Comparison of ENCODE assay signal across 8 mouse cellular contexts in the genomic region with DNA sequence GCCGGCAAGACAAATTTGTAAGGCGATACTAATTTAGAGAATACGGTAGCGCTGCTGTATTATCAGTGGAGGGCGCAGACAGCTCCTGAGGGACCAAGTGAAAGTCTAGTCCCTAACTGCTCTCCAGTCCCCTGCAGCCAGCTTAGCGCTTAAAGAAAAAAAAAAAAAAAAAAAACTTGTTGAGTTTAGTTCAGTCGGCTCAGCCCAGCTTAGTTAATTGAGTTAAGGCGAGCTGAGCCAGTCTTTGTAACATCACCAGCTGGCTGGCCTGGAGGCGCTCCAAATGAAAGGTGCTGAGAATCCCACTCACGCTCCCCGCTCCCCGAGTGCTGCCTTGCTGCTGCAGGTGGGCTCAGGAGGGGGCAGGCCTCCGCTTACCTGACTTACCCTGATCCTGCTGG.
DNase-seq lines count a peak whose midpoint lies in the region; ATAC-seq and TF ChIP-seq lines count a peak whose summit lies in the region.

No protein-coding gene starts in this region.

- ATAC-seq in heart, embryonic 16.5 days (replicated peaks; ENCODE audit: extremely low read depth, insufficient read depth, low FRiP score) = no peak
- ATAC-seq in neural tube, embryonic 12.5 days (ENCODE audit: low FRiP score, low read depth) = no peak
- no peak for ATAC-seq in erythroblast, adult 5-6 weeks (replicated peaks; ENCODE audit: low FRiP score, poor library complexity, severe bottlenecking)
- no peak for ATAC-seq in megakaryocyte-erythroid progenitor cell, adult 5-6 weeks (replicated peaks; ENCODE audit: low FRiP score, low TSS enrichment, poor library complexity, severe bottlenecking)

- no peak for TF ChIP-seq EP300 in CH12.LX (IDR thresholded peaks at IDR 0.05; ENCODE audit: low read length)

- H3K4me1 ChIP-seq in CH12.LX (ENCODE audit: control insufficient read depth in 1 of 2, insufficient read depth in 2 of 2) (peaks cover 29 to 59% of the 10 kb centered on the region in 2 experiments), ES-E14 (ENCODE audit: control insufficient read depth in 2 of 2, insufficient read depth in 2 of 2, low read length in 2 of 2, poor library complexity in 1 of 2) (peaks cover 1 to 18% of the 10 kb centered on the region in 2 experiments; a peak in 2 of 4 replicates)
- peaks cover 13% of the 10 kb centered on the region for H3K4me1 ChIP-seq in heart, embryonic 16.5 days (ENCODE audit: control insufficient read depth, insufficient read depth, low read length)
- peaks cover 7% of the 10 kb centered on the region; the same call in 1 of the 2 replicates for H3K4me1 ChIP-seq in neural tube, embryonic 12.5 days

- no peaks in the 10 kb centered on the region for H3K79me2 ChIP-seq in CH12.LX (replicated peaks; ENCODE audit: control insufficient read depth, extremely low read depth, insufficient read depth, poor library complexity, severe bottlenecking)

- DNase-seq in CH12.LX (ENCODE audit: extremely low read depth) (no peak), ES-E14 (ENCODE audit: low read depth, low spot score) (no peak)
- peak; percentile 48 to 51 for DNase-seq in kidney, postnatal 25 days
- no peak for DNase-seq in gastrocnemius, postnatal 36 days

- H3K4me3 ChIP-seq in CH12.LX (replicated peaks in 1 of 3; ENCODE audit: low read depth in 2 of 3, low read length in 2 of 3, poor library complexity in 1 of 3) (no peak overlapping the region), ES-E14 (ENCODE audit: insufficient read depth in 1 of 2, low read depth in 1 of 2, low read length in 2 of 2, poor library complexity in 1 of 2, severe bottlenecking in 1 of 2) (peak overlapping the region; percentile 19 to 32; a peak in 2 of 4 replicates)
- H3K4me3 ChIP-seq in heart, embryonic 16.5 days (ENCODE audit: low read length) = peak overlapping the region; percentile 32
- H3K4me3 ChIP-seq in neural tube, embryonic 12.5 days = no peak overlapping the region

- H3K9ac ChIP-seq in CH12.LX (ENCODE audit: insufficient read depth, low read depth) = no peak overlapping the region
- H3K9ac ChIP-seq in ES-E14 (ENCODE audit: insufficient read depth, low read depth, low read length, poor library complexity, severe bottlenecking) = no peak overlapping the region
- H3K9ac ChIP-seq in heart, embryonic 16.5 days (ENCODE audit: low read length) = peak overlapping the region; percentile 0; the same call in 1 of the 2 replicates
- H3K9ac ChIP-seq in neural tube, embryonic 12.5 days = no peak overlapping the region

- intact Hi-C loops in gastrocnemius, postnatal 36 days (cut with DNase I) = no loop called here

- 13% methylated on average over 13 of the region's 13 CpGs for WGBS in heart, embryonic 16.5 days
- 6% methylated on average over 13 of the region's 13 CpGs for WGBS in neural tube, embryonic 12.5 days

- H3K27ac ChIP-seq in CH12.LX (ENCODE audit: insufficient read depth, low read depth) (no peak overlapping the region), ES-E14 (ENCODE audit: insufficient read depth, low read depth, low read length, poor library complexity, severe bottlenecking) (no peak overlapping the region)
- H3K27ac ChIP-seq in heart, embryonic 16.5 days (ENCODE audit: low read length) = no peak overlapping the region
- no peak overlapping the region for H3K27ac ChIP-seq in neural tube, embryonic 12.5 days

- no peaks in the 10 kb centered on the region for H3K27me3 ChIP-seq in CH12.LX (replicated peaks)
- 0 out of 2 replicates have a peak, but pooled peaks cover 3% of the 10 kb centered on the region for H3K27me3 ChIP-seq in heart, embryonic 16.5 days (ENCODE audit: control insufficient read depth, insufficient read depth, low read length)
- peaks cover 3% of the 10 kb centered on the region; the same call in 1 of the 2 replicates for H3K27me3 ChIP-seq in neural tube, embryonic 12.5 days (replicated peaks)

- H3K9me3 ChIP-seq in CH12.LX (replicated peaks; ENCODE audit: low read length) (no peaks in the 10 kb centered on the region), ES-E14 (ENCODE audit: control insufficient read depth, insufficient read depth, low read depth, low read length) (no peaks in the 10 kb centered on the region)
- H3K9me3 ChIP-seq in heart, embryonic 16.5 days (replicated peaks; ENCODE audit: control insufficient read depth, low read length) = no peaks in the 10 kb centered on the region
- no peaks in the 10 kb centered on the region for H3K9me3 ChIP-seq in neural tube, embryonic 12.5 days

- H3K36me3 ChIP-seq in CH12.LX (replicated peaks in 1 of 2; ENCODE audit: control insufficient read depth in 1 of 2, insufficient read depth in 1 of 2, low read length in 1 of 2) (no peaks in the 10 kb centered on the region), ES-E14 (ENCODE audit: control insufficient read depth, insufficient read depth, low read length, poor library complexity, severe bottlenecking) (no peaks in the 10 kb centered on the region)
- H3K36me3 ChIP-seq in heart, embryonic 16.5 days (ENCODE audit: control insufficient read depth, insufficient read depth) = no peaks in the 10 kb centered on the region
- no peaks in the 10 kb centered on the region for H3K36me3 ChIP-seq in neural tube, embryonic 12.5 days

- no peak overlapping the region for H3K4me2 ChIP-seq in CH12.LX (ENCODE audit: insufficient read depth, low read depth, poor library complexity, severe bottlenecking)
- H3K4me2 ChIP-seq in heart, embryonic 16.5 days (ENCODE audit: low read depth, low read length) = peak overlapping the region; percentile 54
- peak overlapping the region; percentile 10 for H3K4me2 ChIP-seq in neural tube, embryonic 12.5 days (replicated peaks)

- TF ChIP-seq CTCF in CH12.LX (conservative IDR thresholded peaks at IDR 0.05 in 1 of 2, IDR thresholded peaks at IDR 0.05 in 1 of 2; ENCODE audit: low read depth in 2 of 2, low read length in 2 of 2) = no peak

- in situ Hi-C loops in CH12.LX (cut with MboI; ENCODE audit: low pct_ligation_motif_present, low pct_unique_long_range_greater_than_20kb, low sequenced_read_pairs) = no loop called here
- in situ Hi-C loops in ES-E14 (cut with MboI; ENCODE audit: low sequenced_read_pairs in 2 of 2, unreplicated experiment in 2 of 2) = no loop called here

- dilution Hi-C loops in CH12.LX (cut with MboI; ENCODE audit: extremely low pct_ligation_motif_present, extremely low pct_unique_long_range_greater_than_20kb, low sequenced_read_pairs) = no loop called here

- no peak for TF ChIP-seq POLR2A in CH12.LX (IDR thresholded peaks at IDR 0.05; ENCODE audit: low read depth, low read length)

- TF ChIP-seq RAD21 in CH12.LX (IDR thresholded peaks at IDR 0.05; ENCODE audit: low read depth, low read length) = no peak

TF ChIP-seq in CH12.LX, 34 proteins besides CTCF, POLR2A, EP300 and RAD21:
- TF ChIP-seq ZNF384 (IDR thresholded peaks at IDR 0.05; ENCODE audit: low read depth, low read length) (peak; percentile 51), USF2 (conservative IDR thresholded peaks at IDR 0.05; ENCODE audit: low read depth, low read length) (no peak), SIN3A (IDR thresholded peaks at IDR 0.05; ENCODE audit: low read length) (no peak), MXI1 (IDR thresholded peaks at IDR 0.05; ENCODE audit: low read depth, low read length) (no peak), MYC (IDR thresholded peaks at IDR 0.05; ENCODE audit: low read depth, low read length) (no peak)

TF ChIP-seq in ES-E14, 5 proteins besides CTCF, POLR2A, EP300 and RAD21:
- TF ChIP-seq ZNF384 (IDR thresholded peaks at IDR 0.05; ENCODE audit: low read depth, low read length) (peak; percentile 83), ZC3H11A (IDR thresholded peaks at IDR 0.05; ENCODE audit: borderline replicate concordance, low read depth, low read length) (no peak), MAFK (IDR thresholded peaks at IDR 0.05; ENCODE audit: insufficient read depth, low read depth, low read length) (no peak), CHD2 (IDR thresholded peaks at IDR 0.05; ENCODE audit: low read depth, low read length) (no peak)
TF ChIP-seq in ES-E14: peak in this region for 1.

Comparison
In these comparisons a context has a peak if more than half of its experiments do, and no peak if none do; other contexts are left out.
1. DNase-seq: peak in kidney, postnatal 25 days (2 of 2); none in CH12.LX (single experiment), ES-E14 (single experiment) and gastrocnemius, postnatal 36 days (0 of 2).
2. H3K4me3 ChIP-seq: peak in ES-E14 (2 of 2) and heart, embryonic 16.5 days (single experiment); none in CH12.LX (0 of 3) and neural tube, embryonic 12.5 days (single experiment).